ENCODE assay signal across 14 mouse cellular contexts in the genomic region with DNA sequence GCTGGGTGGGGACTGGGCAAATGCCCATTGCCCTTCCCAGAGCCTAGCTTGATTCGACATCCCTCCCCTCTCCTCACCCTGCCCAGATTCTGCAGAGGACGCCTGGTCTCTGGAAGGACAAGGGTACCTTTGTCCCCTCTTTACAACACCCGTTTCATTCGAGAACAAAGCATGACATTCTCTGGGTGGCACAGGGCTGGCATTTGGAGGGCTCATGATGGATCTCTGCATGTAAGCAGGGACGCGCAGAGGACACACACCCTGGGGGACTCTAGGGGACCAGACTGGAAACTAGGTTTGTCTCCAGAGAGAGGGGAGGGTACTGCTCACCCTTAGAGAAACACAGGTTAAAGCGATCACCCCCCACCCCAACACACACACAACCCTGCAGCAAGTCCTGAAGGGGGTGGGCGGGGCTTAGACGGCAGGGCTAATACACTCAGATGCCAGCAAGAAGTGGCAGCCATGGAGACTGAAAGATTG. TPM values are rescaled to one million over a fixed set of nuclear protein-coding genes. Genes with fewer than 3 reads are reported as not detected.
A peak's percentile ranks its signal among the peaks of the same experiment; 100 is the strongest.
DNase-seq lines count a peak whose midpoint lies in the region; ATAC-seq and TF ChIP-seq lines count a peak whose summit lies in the region.
"Had no signal": no experiment of that assay in that cellular context is flagged by ENCODE, and none has a peak within 500 bp of the region (broad histone marks: within the 10 kb centered on the region; RNA-seq: fewer than 3 reads in every experiment).

No protein-coding gene starts in this region.

- 0 out of 2 replicates have a peak, but pooled peaks cover 1% of the 10 kb centered on the region for H3K4me1 ChIP-seq in cortical plate, adult 2 months (ENCODE audit: control insufficient read depth, insufficient read depth, low read length)
- H3K4me1 ChIP-seq in hindbrain, embryonic 16.5 days (ENCODE audit: control insufficient read depth, insufficient read depth, low read depth, low read length) = no peaks in the 10 kb centered on the region
- H3K4me1 ChIP-seq in midbrain, embryonic 15.5 days = no peaks in the 10 kb centered on the region
- no peaks in the 10 kb centered on the region for H3K4me1 ChIP-seq in heart, embryonic 10.5 days

- no peak overlapping the region for H3K9ac ChIP-seq in hindbrain, embryonic 16.5 days (ENCODE audit: low read depth, low read length)
- H3K9ac ChIP-seq in midbrain, embryonic 15.5 days = no peak overlapping the region

- DNase-seq in left cerebral cortex, adult 11 months (ENCODE audit: low spot score) = peak; percentile 67
- DNase-seq in left cerebral cortex, postnatal 36 days (ENCODE audit: low spot score in 2 of 2) = no peak
- no peak for DNase-seq in kidney, adult 8-10 months
- no peak for DNase-seq in heart, embryonic 10.5 days (ENCODE audit: low spot score)
- no peak for DNase-seq in adrenal gland, postnatal 10 days
- DNase-seq: embryo, embryonic 11 days; kidney, adult 9 months; lung, postnatal 10 days; spleen, adult 18-20 months had no signal

- peaks cover 46% of the 10 kb centered on the region for H3K36me3 ChIP-seq in hindbrain, embryonic 16.5 days (ENCODE audit: control insufficient read depth, insufficient read depth, low read length)
- H3K36me3 ChIP-seq in midbrain, embryonic 15.5 days (replicated peaks) = peaks cover 47% of the 10 kb centered on the region
- H3K36me3 ChIP-seq in heart, embryonic 10.5 days = peaks cover 58% of the 10 kb centered on the region

- TF ChIP-seq CTCF in cortical plate, adult 2 months (IDR thresholded peaks at IDR 0.05; ENCODE audit: extremely low read depth, insufficient read depth, low read length) = no peak

- H3K27me3 ChIP-seq in hindbrain, embryonic 16.5 days (replicated peaks; ENCODE audit: control insufficient read depth, insufficient read depth, low read length) = no peaks in the 10 kb centered on the region
- no peaks in the 10 kb centered on the region for H3K27me3 ChIP-seq in midbrain, embryonic 15.5 days (replicated peaks)
- H3K27me3 ChIP-seq in heart, embryonic 10.5 days (ENCODE audit: insufficient read depth, poor library complexity, severe bottlenecking) = no peaks in the 10 kb centered on the region

- no peak overlapping the region for H3K4me2 ChIP-seq in hindbrain, embryonic 16.5 days (ENCODE audit: low read length)
- no peak overlapping the region for H3K4me2 ChIP-seq in midbrain, embryonic 15.5 days

- ATAC-seq in hindbrain, embryonic 16.5 days = peak; percentile 86
- ATAC-seq in midbrain, embryonic 15.5 days (replicated peaks) = peak; percentile 34

- H3K4me3 ChIP-seq in cortical plate, adult 2 months (ENCODE audit: insufficient read depth, low read length) = no peak overlapping the region
- H3K4me3 ChIP-seq in hindbrain, embryonic 16.5 days (ENCODE audit: low read length) = no peak overlapping the region
- H3K4me3 ChIP-seq in midbrain, embryonic 15.5 days = no peak overlapping the region
- no peak overlapping the region for H3K4me3 ChIP-seq in heart, embryonic 10.5 days

- intact Hi-C loops in left cerebral cortex, postnatal 36 days (cut with DNase I) = no loop called here

- 43% methylated on average over 9 of the region's 9 CpGs for WGBS in hindbrain, embryonic 16.5 days
- 71% methylated on average over 9 of the region's 9 CpGs for WGBS in midbrain, embryonic 15.5 days
- 78% methylated on average over 9 of the region's 9 CpGs for WGBS in heart, embryonic 10.5 days

- H3K27ac ChIP-seq in cortical plate, adult 2 months (ENCODE audit: insufficient read depth, low read length) = peak overlapping the region; percentile 90
- H3K27ac ChIP-seq in hindbrain, embryonic 16.5 days (ENCODE audit: low read depth, low read length) = peak overlapping the region; percentile 42; the same call in 1 of the 2 replicates
- H3K27ac ChIP-seq in midbrain, embryonic 15.5 days = peak overlapping the region; percentile 52; the same call in 1 of the 2 replicates
- H3K27ac ChIP-seq in heart, embryonic 10.5 days = no peak overlapping the region

- H3K9me3 ChIP-seq in hindbrain, embryonic 16.5 days (ENCODE audit: control insufficient read depth, low read length) = no peaks in the 10 kb centered on the region
- no peaks in the 10 kb centered on the region for H3K9me3 ChIP-seq in midbrain, embryonic 15.5 days
- no peaks in the 10 kb centered on the region for H3K9me3 ChIP-seq in heart, embryonic 10.5 days

- TF ChIP-seq POLR2A in cortical plate, adult 2 months (IDR thresholded peaks at IDR 0.05; ENCODE audit: extremely low read depth, insufficient read depth, low read length) = 0 out of 2 replicates have a peak, but pooled peaks have one; percentile 14

RNA-seq across cellular contexts. Expression of a gene that starts 46.4 kb away (rescaled TPM):
- 100 to 1,000 TPM; 111 TPM for total RNA-seq in left cerebral cortex, postnatal 36 days (2021)
- 74.1 and 77.0 TPM in 2 replicates for polyA plus RNA-seq in cortical plate, adult 2 months (2012; rRNA removed)
- polyA plus RNA-seq in hindbrain, embryonic 16.5 days (2015; fragmentation: Nextera tagmentation; extraction: Ambion mirVana) = 14.4 and 15.8 TPM in 2 replicates
- polyA plus RNA-seq in midbrain, embryonic 15.5 days (2015; fragmentation: Nextera tagmentation; extraction: Ambion mirVana) = 16.1 and 16.9 TPM in 2 replicates
- polyA plus RNA-seq in heart, embryonic 10.5 days (2016; fragmentation: Nextera tagmentation; extraction: Ambion mirVana) = 2.1 TPM in 2 replicates
- total RNA-seq in adrenal gland, postnatal 10 days (2021) = 10 to 100 TPM; 21.8 to 24.1 TPM

RNA-seq across cellular contexts. Expression of a gene that starts 49.3 kb away (rescaled TPM):
- 10 to 100 TPM; 38.5 to 57.8 TPM for total RNA-seq in left cerebral cortex, postnatal 36 days (2021)
- 31.2 and 31.9 TPM in 2 replicates for polyA plus RNA-seq in cortical plate, adult 2 months (2012; rRNA removed)
- polyA plus RNA-seq in hindbrain, embryonic 16.5 days (2015; fragmentation: Nextera tagmentation; extraction: Ambion mirVana) = 49.3 and 67.3 TPM in 2 replicates
- 89.0 and 90.2 TPM in 2 replicates for polyA plus RNA-seq in midbrain, embryonic 15.5 days (2015; fragmentation: Nextera tagmentation; extraction: Ambion mirVana)
- 64.1 and 74.8 TPM in 2 replicates for polyA plus RNA-seq in heart, embryonic 10.5 days (2016; fragmentation: Nextera tagmentation; extraction: Ambion mirVana)
- 100 to 1,000 TPM in 1 of 2 experiments, 10 to 100 TPM in 1; 69.8 to 112 TPM for total RNA-seq in adrenal gland, postnatal 10 days (2021)

RNA-seq across cellular contexts. Expression of a gene that starts 54.1 kb away (rescaled TPM):
- total RNA-seq in left cerebral cortex, postnatal 36 days (2021) = under 1 TPM; 0.15 to 0.18 TPM
- 0.06 and 0.49 TPM in 2 replicates for polyA plus RNA-seq in cortical plate, adult 2 months (2012; rRNA removed)
- 0.22 and 0.45 TPM in 2 replicates for polyA plus RNA-seq in hindbrain, embryonic 16.5 days (2015; fragmentation: Nextera tagmentation; extraction: Ambion mirVana)
- polyA plus RNA-seq in midbrain, embryonic 15.5 days (2015; fragmentation: Nextera tagmentation; extraction: Ambion mirVana) = 0.64 and 0.98 TPM in 2 replicates
- not detected in 2 replicates for polyA plus RNA-seq in heart, embryonic 10.5 days (2016; fragmentation: Nextera tagmentation; extraction: Ambion mirVana)
- not detected for total RNA-seq in adrenal gland, postnatal 10 days (2021)
- polyA plus RNA-seq: heart, embryonic 14.5 days; limb, embryonic 11.5 days had no signal
